Mouse (Mus musculus) heart, adult 2 months (tissue): ENCODE measurements around the gene Ctf2. TPM values are rescaled to one million over a fixed set of nuclear protein-coding genes. Genes with fewer than 3 reads are reported as not detected.

Source experiments
- DNase-seq, 2 experiments: peaks; one replicate each; pipeline ENCODE4 v3.0.0; 2021
- H3K27ac ChIP-seq: fragments of 200-600 bp; 2 replicates; pipeline ENCODE4 v1.8.1; 2022
- H3K27me3 ChIP-seq: fragments of 200-500 bp; 2 replicates; pipeline ENCODE4 v1.6.1; 2012; ENCODE audit warnings: mild to moderate bottlenecking, low read length, inconsistent platforms, mixed read lengths; ENCODE audit not compliant: control insufficient read depth, insufficient read depth
- H3K36me3 ChIP-seq: fragments of 200-500 bp; 2 replicates; pipeline ENCODE4 v1.6.1; 2012; ENCODE audit warnings: low read length, inconsistent platforms; ENCODE audit not compliant: control insufficient read depth, insufficient read depth
- H3K4me1 ChIP-seq: fragments of 200-500 bp; 2 replicates; pipeline ENCODE4 v1.6.1; 2011; ENCODE audit warnings: low read length; ENCODE audit not compliant: control insufficient read depth, insufficient read depth
- H3K4me3 ChIP-seq: fragments of 200-600 bp; 2 replicates; pipeline ENCODE4 v1.8.1; 2022
- H3K79me2 ChIP-seq: fragments of 200-500 bp; replicated peaks from 2 replicates; pipeline ENCODE4 v1.6.1; 2012; ENCODE audit warnings: mild to moderate bottlenecking, inconsistent platforms, low read length, moderate library complexity, mixed read lengths; ENCODE audit not compliant: control insufficient read depth, insufficient read depth
- H3K9ac ChIP-seq: fragments of 200-500 bp; 2 replicates; pipeline ENCODE4 v1.6.1; 2012; ENCODE audit warnings: low read depth, mild to moderate bottlenecking, control low read depth, inconsistent platforms, low read length, mixed read lengths
- CTCF ChIP-seq: fragments of 200-600 bp; IDR thresholded peaks from 2 replicates; pipeline ENCODE4 v1.8.1; 2022; ENCODE audit warnings: antibody characterized with exemption, mild to moderate bottlenecking, moderate library complexity
- EP300 ChIP-seq: fragments of 200-500 bp; IDR thresholded peaks from 2 replicates; pipeline ENCODE4 v1.6.1; 2011; ENCODE audit warnings: low read depth, low read length, control low read depth; ENCODE audit not compliant: insufficient read depth
- POLR2A ChIP-seq: fragments of 200-500 bp; IDR thresholded peaks from 2 replicates; pipeline ENCODE4 v1.6.1; 2011; ENCODE audit warnings: mild to moderate bottlenecking, low read depth, low read length, control low read depth; ENCODE audit not compliant: insufficient read depth
- WGBS: fragments of 180-500 bp; shearing (Covaris S2); methylation state at CpG from one replicate; pipeline ENCODE4 v1.1.7; 2018; 5-methylcytosine and 5-hydroxymethylcytosine counted together
- intact Hi-C: fragments of 180-260 bp; cut with DNase I; formaldehyde crosslinking; loops from one replicate; pipeline ENCODE4 v1.15.1; 2025
- polyA plus RNA-seq: library from polyadenylated mRNA; depleted of rRNA; stranded (reverse); fragments of >200 nt; gene quantifications from 2 replicates; pipeline ENCODE4 v1.2.3, GENCODE M21; 2012
- total RNA-seq, 2 experiments: library from RNA; stranded (reverse); gene quantifications; 2 replicates each; pipeline ENCODE4 v1.2.3; 2021

Ctf2 gene
- total and polyA plus RNA-seq, 3 experiments: not detected

DNA sequence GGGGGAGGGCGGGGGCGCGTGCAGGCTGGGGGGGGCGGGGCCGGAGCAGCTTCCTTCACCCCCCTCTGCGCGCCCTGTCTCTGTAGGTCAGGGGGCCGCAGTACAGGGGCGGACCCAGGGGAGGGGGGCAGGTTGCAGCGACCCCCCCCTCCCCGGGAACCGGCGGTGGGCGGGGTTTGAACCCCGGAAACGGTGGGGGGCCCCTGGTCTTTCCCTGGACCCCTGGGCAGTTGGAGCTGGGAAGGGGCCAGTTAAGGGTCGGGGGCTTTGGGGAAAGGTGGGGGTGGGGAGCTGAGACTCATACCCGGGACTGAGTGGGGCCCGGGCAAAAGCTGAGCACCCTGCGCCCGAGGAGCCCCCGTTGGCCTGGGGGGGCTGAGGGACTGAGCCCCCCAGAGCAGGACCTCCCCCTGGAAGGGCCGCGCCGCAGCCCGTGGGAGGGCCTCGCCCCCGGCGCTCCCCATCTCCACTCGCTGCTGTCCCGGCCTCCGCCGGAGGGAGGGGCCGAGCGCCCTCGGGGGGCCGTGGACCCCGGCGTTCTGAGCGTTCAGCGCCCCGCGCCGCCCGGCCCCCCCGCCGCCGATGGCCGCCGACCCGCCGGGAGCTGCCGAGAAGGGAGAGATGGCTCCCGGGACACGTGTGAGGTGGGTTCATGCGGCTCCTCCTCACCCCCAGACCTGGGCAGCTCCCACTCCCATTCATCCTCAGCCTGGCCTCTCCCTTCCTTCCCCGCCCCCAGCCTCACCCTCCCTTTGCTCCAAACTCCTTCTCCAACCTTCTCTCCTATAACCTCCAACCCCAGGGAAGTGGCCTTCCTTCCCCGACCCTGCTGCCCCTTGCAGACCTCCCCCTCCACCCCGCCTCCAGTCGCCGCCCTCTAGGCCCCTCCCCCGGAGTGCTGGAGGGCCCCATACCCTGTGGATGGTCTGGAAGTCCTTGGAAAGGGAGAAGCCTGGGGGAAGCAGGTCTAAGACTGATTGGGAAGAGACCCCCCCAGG lies 14.8 kb upstream of the Ctf2 start:
- peak; percentile 36 to 45 for DNase-seq
- H3K79me2 ChIP-seq: no peaks in the 10 kb centered on the region
- intact Hi-C loops: loop anchor here (2.0 kb wide), 1 partner anchor 34 kb away; the partner anchor contains the start of gene Ctf1
- 3% methylated on average over 51 of the region's 62 CpGs for WGBS
- peak overlapping the region; percentile 86 for H3K27ac ChIP-seq
- peak overlapping the region; percentile 32 for H3K9ac ChIP-seq
- no peaks in the 10 kb centered on the region for H3K36me3 ChIP-seq
- no peaks in the 10 kb centered on the region for H3K27me3 ChIP-seq
- H3K4me1 ChIP-seq: peaks cover 2% of the 10 kb centered on the region
- TF ChIP-seq CTCF (no peak), POLR2A (no peak), EP300 (no peak)
- H3K4me3 ChIP-seq: peak overlapping the region; percentile 79

GRCm38 (mm10) chr7:127745652-127746493 lies 13.9 kb upstream of the Ctf2 start:
- H3K4me1 ChIP-seq: peaks cover 2% of the 10 kb centered on the region
- DNase-seq: peak; percentile 89 to 97
- H3K27me3 ChIP-seq: no peaks in the 10 kb centered on the region
- under 1% methylated on average over 39 of the region's 39 CpGs for WGBS
- no peaks in the 10 kb centered on the region for H3K79me2 ChIP-seq
- peak overlapping the region; percentile 79 for H3K4me3 ChIP-seq
- intact Hi-C loops: loop anchor here (2.0 kb wide), 1 partner anchor 33 kb away; the partner anchor contains the start of gene Ctf1
- peak overlapping the region; percentile 61 for H3K9ac ChIP-seq
- H3K27ac ChIP-seq: peak overlapping the region; percentile 86
- H3K36me3 ChIP-seq: no peaks in the 10 kb centered on the region
- TF ChIP-seq CTCF (no peak), EP300 (peak; percentile 69), POLR2A (peak; percentile 66)

- Histone ChIP-seq H3K27ac (peak overlapping the region; percentile 86), H3K36me3 (no peaks in the 10 kb centered on the region), H3K79me2 (no peaks in the 10 kb centered on the region), H3K4me3 (peak overlapping the region; percentile 79), H3K27me3 (no peaks in the 10 kb centered on the region), H3K4me1 (peaks cover 2% of the 10 kb centered on the region), H3K9ac (peak overlapping the region; percentile 57)
- intact Hi-C loops: no loop called here
- peak; percentile 71 for TF ChIP-seq POLR2A
- TF ChIP-seq EP300: peak; percentile 75
- peak; percentile 18; the same call in 1 of the 2 replicates for TF ChIP-seq CTCF
- peak; percentile 83 to 94 for DNase-seq
- WGBS: under 1% methylated on average over 19 of the region's 19 CpGs
Measured at GRCm38 (mm10) chr7:127745251-127745651, 13.3 kb upstream of the Ctf2 start.

- Histone ChIP-seq H3K27ac (peak within 1 kb of the TSS; percentile 86), H3K4me3 (peak within 1 kb of the TSS; percentile 79), H3K4me1 (peaks cover 2% of the 10 kb centered on the region), H3K9ac (peak within 1 kb of the TSS; percentile 57), H3K79me2 (no peaks in the 10 kb centered on the region), H3K36me3 (no peaks in the 10 kb centered on the region), H3K27me3 (no peaks in the 10 kb centered on the region)
- under 1% methylated on average over 26 of the region's 26 CpGs for WGBS
- TF ChIP-seq EP300 (0 out of 2 replicates have a peak, but pooled peaks have one; percentile 29), CTCF (peak; percentile 68), POLR2A (no peak)
- intact Hi-C loops: loop anchor here (1.0 kb wide), 1 partner anchor 69 kb away; no protein-coding TSS in a partner anchor
- DNase-seq: peak; percentile 70 to 73
Measured at GRCm38 (mm10) chr7:127744366-127745045, 12.5 kb upstream of the Ctf2 start, which contains the start of gene Fbxl19. Gene Fbxl19, plus strand, starts transcription at chr7:127744543.

DNA sequence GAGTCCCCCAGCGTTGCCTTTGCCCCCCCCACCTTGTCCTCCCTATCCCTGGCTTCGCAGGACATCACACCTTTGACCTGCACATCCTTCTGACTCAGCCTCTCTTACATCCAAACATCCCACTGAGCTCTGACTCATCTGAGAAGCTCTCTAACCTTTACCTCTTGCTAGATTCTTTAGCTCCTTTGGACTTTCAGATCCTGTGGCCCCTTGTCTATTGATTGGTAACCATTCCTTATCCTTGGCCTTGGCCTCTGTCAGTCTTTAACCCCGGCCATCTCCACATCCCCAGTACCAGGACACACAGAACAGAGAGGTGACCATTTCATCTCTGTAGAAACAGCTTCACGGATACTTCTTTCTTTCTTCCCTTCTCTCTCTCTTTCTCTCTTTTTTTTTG lies 1.8 kb downstream of the Ctf2 start:
- intact Hi-C loops: no loop called here
- 50% methylated on average over 4 of the region's 4 CpGs for WGBS
- Histone ChIP-seq H3K36me3 (no peaks in the 10 kb centered on the region), H3K27me3 (no peaks in the 10 kb centered on the region), H3K4me1 (no peaks in the 10 kb centered on the region), H3K27ac (no peak overlapping the region), H3K4me3 (no peak overlapping the region), H3K79me2 (no peaks in the 10 kb centered on the region), H3K9ac (no peak overlapping the region)
- TF ChIP-seq CTCF (no peak), EP300 (no peak), POLR2A (no peak)
- DNase-seq: no peak
